Mouse (Mus musculus): ENCODE data around the gene Sox21.

DNA sequence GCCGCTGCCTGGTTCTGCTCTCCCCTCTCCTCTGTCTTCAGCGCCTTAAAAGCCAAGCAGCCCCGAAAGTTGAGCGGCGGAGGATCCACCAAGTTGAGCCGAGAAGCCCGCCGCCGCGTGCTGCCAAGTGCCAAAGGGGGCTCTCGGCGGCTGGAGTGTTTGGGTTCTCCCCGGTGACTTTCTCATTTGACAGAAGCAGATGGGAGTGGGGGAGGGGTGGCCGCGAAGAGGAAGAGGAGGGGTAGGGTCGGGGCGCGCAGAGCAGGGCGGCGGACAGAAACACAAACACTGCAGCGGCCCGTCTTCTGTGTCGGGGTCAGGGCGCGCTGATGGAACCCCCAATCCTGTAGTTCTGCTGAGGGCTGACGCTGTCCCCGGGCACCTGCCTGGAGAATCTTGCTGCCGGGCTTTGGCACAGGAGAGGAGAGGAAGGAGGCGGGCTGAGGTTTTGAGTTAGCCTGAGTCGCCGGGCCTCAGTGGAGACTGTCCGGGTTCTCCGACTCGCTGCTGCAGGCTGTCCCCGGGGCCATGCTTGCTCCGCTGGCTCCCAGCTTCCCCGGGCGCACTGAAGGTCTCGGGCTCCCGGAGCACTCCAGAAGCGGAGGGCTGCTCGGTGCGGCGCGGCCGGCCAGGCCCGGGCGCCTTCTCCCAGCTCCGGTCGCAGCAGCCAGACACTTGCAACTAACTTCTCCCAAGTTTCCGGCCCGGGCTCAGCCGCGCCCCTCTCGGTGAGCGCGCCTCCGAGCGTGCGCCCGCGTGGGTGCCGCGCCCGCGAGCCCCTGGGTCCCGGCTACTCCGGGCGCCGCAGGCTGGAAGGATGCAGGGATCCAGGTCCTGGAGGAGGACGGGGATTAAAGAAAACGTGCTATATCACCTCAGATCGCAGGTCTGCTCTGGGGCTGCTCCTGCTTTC, 601 bp downstream of the Sox21 start:
- no peak for TF ChIP-seq CTCF (IDR thresholded peaks at IDR 0.05; ENCODE audit: insufficient read depth, low read depth, low read length)
- no peak for TF ChIP-seq POLR2A (IDR thresholded peaks at IDR 0.05; ENCODE audit: insufficient read depth, low read depth, low read length)

Measured in olfactory bulb, adult 2 months (tissue).